Mouse (Mus musculus): ENCODE measurements around the gene Gm28729. TPM values are rescaled to one million over a fixed set of nuclear protein-coding genes. Genes with fewer than 3 reads are reported as not detected.
"Not testable (repeated sequence)": the region's sequence is repeated elsewhere in the genome, so short reads cannot be mapped to it uniquely, and the experiment has no call there.

Gene Gm28729
- polyA plus RNA-seq, 2 experiments, result 0.11 TPM; not detected in 1

GRCm38 (mm10) chr9:96526011-96526410 is 947 bp upstream of the Gm28729 start:
- 87% methylated on average over 4 of the region's 4 CpGs for WGBS
- ATAC-seq (ENCODE audit: low FRiP score, low read depth), result no peak
- no peak for TF ChIP-seq POLR2A (IDR thresholded peaks at IDR 0.05; ENCODE audit: borderline replicate concordance, extremely low read depth, insufficient read depth, insufficient read length)

GRCm38 (mm10) chr9:96523148-96523547 is 1.9 kb downstream of the Gm28729 start:
- Histone ChIP-seq H3K36me3 (ENCODE audit: control insufficient read depth, insufficient read depth, low read length) (no peaks in the 10 kb centered on the region), H3K27ac (replicated peaks; ENCODE audit: low read depth, low read length) (no peak overlapping the region), H3K9ac (ENCODE audit: low read depth, low read length, severe bottlenecking) (no peak overlapping the region), H3K4me3 (replicated peaks; ENCODE audit: low read length) (no peak overlapping the region), H3K4me1 (ENCODE audit: control insufficient read depth, insufficient read depth, low read length) (no peaks in the 10 kb centered on the region), H3K9me3 (ENCODE audit: control insufficient read depth, low read length) (no peaks in the 10 kb centered on the region), H3K4me2 (replicated peaks; ENCODE audit: low read depth, low read length, severe bottlenecking) (no peak overlapping the region), H3K27me3 (ENCODE audit: control insufficient read depth, insufficient read depth, low read length) (no peaks in the 10 kb centered on the region)
- WGBS, result 83% methylated on average over 5 of the region's 5 CpGs
- TF ChIP-seq POLR2A (IDR thresholded peaks at IDR 0.05; ENCODE audit: borderline replicate concordance, extremely low read depth, insufficient read depth, insufficient read length), result no peak
- ATAC-seq (ENCODE audit: low FRiP score, low read depth) (no peak), DNase-seq (ENCODE audit: low spot score) (no peak)

More at GRCm38 (mm10) chr9:96526011-96526410, 947 bp upstream of the Gm28729 start:
- H3K9me3 ChIP-seq (ENCODE audit: control insufficient read depth, low read length), result no peaks in the 10 kb centered on the region
- H3K27me3 ChIP-seq (ENCODE audit: control insufficient read depth, insufficient read depth, low read length), result no peaks in the 10 kb centered on the region
- no peak overlapping the region for H3K27ac ChIP-seq (replicated peaks; ENCODE audit: low read depth, low read length)
- H3K36me3 ChIP-seq (ENCODE audit: control insufficient read depth, insufficient read depth, low read length), result no peaks in the 10 kb centered on the region
- H3K4me2 ChIP-seq (replicated peaks; ENCODE audit: low read depth, low read length, severe bottlenecking), result no peak overlapping the region
- no peak overlapping the region for H3K4me3 ChIP-seq (replicated peaks; ENCODE audit: low read length)
- no peak overlapping the region for H3K9ac ChIP-seq (ENCODE audit: low read depth, low read length, severe bottlenecking)
- no peak for DNase-seq (ENCODE audit: low spot score)
- peaks cover 10% of the 10 kb centered on the region for H3K4me1 ChIP-seq (ENCODE audit: control insufficient read depth, insufficient read depth, low read length)

- H3K9me3 ChIP-seq (ENCODE audit: control insufficient read depth, low read length); H3K4me1 ChIP-seq (ENCODE audit: control insufficient read depth, insufficient read depth, low read length); ATAC-seq (ENCODE audit: low FRiP score, low read depth); H3K27me3 ChIP-seq (ENCODE audit: control insufficient read depth, insufficient read depth, low read length); H3K36me3 ChIP-seq (ENCODE audit: control insufficient read depth, insufficient read depth, low read length); H3K9ac ChIP-seq (ENCODE audit: low read depth, low read length, severe bottlenecking); H3K27ac ChIP-seq (replicated peaks; ENCODE audit: low read depth, low read length); H3K4me3 ChIP-seq (replicated peaks; ENCODE audit: low read length); DNase-seq (ENCODE audit: low spot score); H3K4me2 ChIP-seq (replicated peaks; ENCODE audit: low read depth, low read length, severe bottlenecking): not testable (repeated sequence)
- 75% methylated on average over 2 of the region's 2 CpGs for WGBS
Measured at GRCm38 (mm10) chr9:96521574-96521973, 3.5 kb downstream of the Gm28729 start.

GRCm38 (mm10) chr9:96517429-96517828 is 7.6 kb downstream of the Gm28729 start:
- no peaks in the 10 kb centered on the region for H3K4me1 ChIP-seq (ENCODE audit: control insufficient read depth, insufficient read depth, low read length)
- H3K27ac ChIP-seq (replicated peaks; ENCODE audit: low read depth, low read length), result no peak overlapping the region
- no peaks in the 10 kb centered on the region for H3K36me3 ChIP-seq (ENCODE audit: control insufficient read depth, insufficient read depth, low read length)
- no peaks in the 10 kb centered on the region for H3K27me3 ChIP-seq (ENCODE audit: control insufficient read depth, insufficient read depth, low read length)
- H3K9me3 ChIP-seq (ENCODE audit: control insufficient read depth, low read length), result no peaks in the 10 kb centered on the region
- WGBS, result 20% methylated on average over 4 of the region's 4 CpGs
- H3K4me2 ChIP-seq (replicated peaks; ENCODE audit: low read depth, low read length, severe bottlenecking), result no peak overlapping the region
- no peak for TF ChIP-seq POLR2A (IDR thresholded peaks at IDR 0.05; ENCODE audit: borderline replicate concordance, extremely low read depth, insufficient read depth, insufficient read length)
- no peak overlapping the region for H3K9ac ChIP-seq (ENCODE audit: low read depth, low read length, severe bottlenecking)
- DNase-seq (ENCODE audit: low spot score) (no peak), ATAC-seq (ENCODE audit: low FRiP score, low read depth) (no peak)
- no peak overlapping the region for H3K4me3 ChIP-seq (replicated peaks; ENCODE audit: low read length)

- no peak overlapping the region for H3K4me2 ChIP-seq (replicated peaks; ENCODE audit: low read depth, low read length, severe bottlenecking)
- no peak for DNase-seq (ENCODE audit: low spot score)
- H3K9me3 ChIP-seq (ENCODE audit: control insufficient read depth, low read length), result no peaks in the 10 kb centered on the region
- 45% methylated on average over 3 of the region's 3 CpGs for WGBS
- no peaks in the 10 kb centered on the region for H3K4me1 ChIP-seq (ENCODE audit: control insufficient read depth, insufficient read depth, low read length)
- H3K4me3 ChIP-seq (replicated peaks; ENCODE audit: low read length), result no peak overlapping the region
- no peak for TF ChIP-seq POLR2A (IDR thresholded peaks at IDR 0.05; ENCODE audit: borderline replicate concordance, extremely low read depth, insufficient read depth, insufficient read length)
- H3K27ac ChIP-seq (replicated peaks; ENCODE audit: low read depth, low read length), result no peak overlapping the region
- ATAC-seq (ENCODE audit: low FRiP score, low read depth), result no peak
- H3K9ac ChIP-seq (ENCODE audit: low read depth, low read length, severe bottlenecking), result no peak overlapping the region
- no peaks in the 10 kb centered on the region for H3K27me3 ChIP-seq (ENCODE audit: control insufficient read depth, insufficient read depth, low read length)
- no peaks in the 10 kb centered on the region for H3K36me3 ChIP-seq (ENCODE audit: control insufficient read depth, insufficient read depth, low read length)
Measured at GRCm38 (mm10) chr9:96516806-96517205, 8.3 kb downstream of the Gm28729 start.

GRCm38 (mm10) chr9:96515737-96516136 is 9.3 kb downstream of the Gm28729 start:
- Histone ChIP-seq H3K27me3 (ENCODE audit: control insufficient read depth, insufficient read depth, low read length) (no peaks in the 10 kb centered on the region), H3K9me3 (ENCODE audit: control insufficient read depth, low read length) (no peaks in the 10 kb centered on the region), H3K9ac (ENCODE audit: low read depth, low read length, severe bottlenecking) (no peak overlapping the region), H3K27ac (replicated peaks; ENCODE audit: low read depth, low read length) (no peak overlapping the region), H3K4me1 (ENCODE audit: control insufficient read depth, insufficient read depth, low read length) (no peaks in the 10 kb centered on the region), H3K4me2 (replicated peaks; ENCODE audit: low read depth, low read length, severe bottlenecking) (no peak overlapping the region), H3K4me3 (replicated peaks; ENCODE audit: low read length) (no peak overlapping the region), H3K36me3 (ENCODE audit: control insufficient read depth, insufficient read depth, low read length) (no peaks in the 10 kb centered on the region)
- no peak for TF ChIP-seq POLR2A (IDR thresholded peaks at IDR 0.05; ENCODE audit: borderline replicate concordance, extremely low read depth, insufficient read depth, insufficient read length)
- ATAC-seq (ENCODE audit: low FRiP score, low read depth), result no peak
- 84% methylated on average over 5 of the region's 5 CpGs for WGBS
- no peak for DNase-seq (ENCODE audit: low spot score)

Data from limb, embryonic 14.5 days (tissue).